Mouse (Mus musculus) kidney, adult 2 months (tissue): ENCODE results near the gene B3galt1. TPM values are rescaled to one million over a fixed set of nuclear protein-coding genes. Genes with fewer than 3 reads are reported as not detected.

Source experiments
- DNase-seq: peaks from one replicate; pipeline ENCODE4 v3.0.0; 2021
- H3K27ac ChIP-seq: fragments of 200-500 bp; 2 replicates; pipeline ENCODE4 v1.5.1; 2012; ENCODE audit warnings: low read depth, low read length, control low read depth, inconsistent platforms; ENCODE audit not compliant: insufficient read depth
- H3K27me3 ChIP-seq: fragments of 200-500 bp; replicated peaks from 2 replicates; pipeline ENCODE4 v1.6.1; 2012; ENCODE audit warnings: mild to moderate bottlenecking, moderate library complexity, low read length, inconsistent platforms; ENCODE audit not compliant: control insufficient read depth, insufficient read depth
- H3K36me3 ChIP-seq: fragments of 200-500 bp; 2 replicates; pipeline ENCODE4 v1.6.1; 2012; ENCODE audit warnings: mild to moderate bottlenecking, moderate library complexity, low read length, inconsistent platforms; ENCODE audit not compliant: control insufficient read depth, insufficient read depth
- H3K4me1 ChIP-seq: fragments of 200-500 bp; 2 replicates; pipeline ENCODE4 v1.6.1; 2011; ENCODE audit warnings: low read length; ENCODE audit not compliant: control insufficient read depth, insufficient read depth
- H3K4me3 ChIP-seq: fragments of 200-500 bp; 2 replicates; pipeline ENCODE4 v1.5.1; 2011; ENCODE audit warnings: mild to moderate bottlenecking, low read depth, low read length, control low read depth; ENCODE audit not compliant: insufficient read depth
- CTCF ChIP-seq: fragments of 200-500 bp; conservative IDR thresholded peaks from 2 replicates; pipeline ENCODE4 v1.5.1; 2011; ENCODE audit warnings: low read depth, mild to moderate bottlenecking, control low read depth, low read length, moderate library complexity, mixed read lengths; ENCODE audit not compliant: insufficient read depth, insufficient read length
- POLR2A ChIP-seq: fragments of 200-500 bp; IDR thresholded peaks from one replicate; pipeline ENCODE4 v1.6.1; 2011; ENCODE audit warnings: low read depth, low read length, control low read depth
- WGBS: fragments of 180-500 bp; shearing (Covaris S2); methylation state at CpG from one replicate; pipeline ENCODE4 v1.1.7; 2018; 5-methylcytosine and 5-hydroxymethylcytosine counted together
- polyA plus RNA-seq: library from polyadenylated mRNA; depleted of rRNA; stranded (reverse); fragments of >200 nt; gene quantifications from 2 replicates; pipeline ENCODE4 v1.2.3, GENCODE M21; 2012

Gene B3galt1
- polyA plus RNA-seq, 1 experiment = 0.23 TPM

- no peak for TF ChIP-seq POLR2A
- TF ChIP-seq CTCF = no peak
- Histone ChIP-seq H3K27ac (no peak overlapping the region), H3K36me3 (no peaks in the 10 kb centered on the region), H3K27me3 (no peaks in the 10 kb centered on the region), H3K4me3 (no peak overlapping the region), H3K4me1 (no peaks in the 10 kb centered on the region)
- DNase-seq = no peak
- 60% methylated on average over 2 of the region's 2 CpGs for WGBS
Measured at GRCm38 (mm10) chr2:67818014-67818413, 252.3 kb downstream of the B3galt1 start.

- Histone ChIP-seq H3K27ac (no peak overlapping the region), H3K4me1 (no peaks in the 10 kb centered on the region), H3K36me3 (no peaks in the 10 kb centered on the region), H3K4me3 (no peak overlapping the region), H3K27me3 (no peaks in the 10 kb centered on the region)
- TF ChIP-seq POLR2A (no peak), CTCF (no peak)
- WGBS = 93% methylated on average over 5 of the region's 5 CpGs
- no peak for DNase-seq
Measured at GRCm38 (mm10) chr2:67822360-67822759, 256.7 kb downstream of the B3galt1 start.

- Histone ChIP-seq H3K36me3 (no peaks in the 10 kb centered on the region), H3K4me3 (no peak overlapping the region), H3K27me3 (no peaks in the 10 kb centered on the region), H3K27ac (no peak overlapping the region), H3K4me1 (no peaks in the 10 kb centered on the region)
- 46% methylated on average over 4 of the region's 4 CpGs for WGBS
- TF ChIP-seq CTCF (no peak), POLR2A (no peak)
- peak; percentile 14 for DNase-seq
Measured at GRCm38 (mm10) chr2:67827697-67828096, 262.0 kb downstream of the B3galt1 start.

- Histone ChIP-seq H3K27ac (no peak overlapping the region), H3K27me3 (no peaks in the 10 kb centered on the region), H3K4me3 (no peak overlapping the region), H3K4me1 (no peaks in the 10 kb centered on the region), H3K36me3 (no peaks in the 10 kb centered on the region)
- WGBS = 85% methylated on average over 5 of the region's 5 CpGs
- TF ChIP-seq POLR2A = no peak
- no peak for TF ChIP-seq CTCF
- no peak for DNase-seq
Measured at GRCm38 (mm10) chr2:67829055-67829915, 263.6 kb downstream of the B3galt1 start.

- TF ChIP-seq CTCF (no peak), POLR2A (no peak)
- Histone ChIP-seq H3K4me3 (no peak overlapping the region), H3K4me1 (no peaks in the 10 kb centered on the region), H3K27ac (no peak overlapping the region), H3K27me3 (no peaks in the 10 kb centered on the region), H3K36me3 (no peaks in the 10 kb centered on the region)
- 90% methylated on average over 8 of the region's 8 CpGs for WGBS
- no peak for DNase-seq
Measured at GRCm38 (mm10) chr2:67847806-67848205, 282.1 kb downstream of the B3galt1 start.

DNA sequence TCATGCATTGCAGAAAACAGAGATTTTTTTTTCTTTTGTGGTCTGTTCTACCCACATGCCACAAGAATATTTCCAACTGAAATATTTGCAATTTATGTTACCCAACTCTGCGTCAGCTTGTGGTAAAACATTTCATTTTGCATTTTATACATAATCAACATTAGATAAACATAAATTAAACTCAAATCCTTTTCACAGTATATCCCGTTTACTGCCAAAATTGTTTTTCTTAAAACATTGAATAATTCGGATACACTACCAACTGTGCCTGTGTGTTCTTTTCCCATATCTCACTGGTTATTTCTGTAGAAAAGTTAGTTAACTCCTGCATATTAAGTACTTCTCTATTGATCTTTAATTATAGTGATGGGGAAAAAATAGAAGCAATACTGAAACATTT is 285.1 kb downstream of the B3galt1 start:
- H3K36me3 ChIP-seq = no peaks in the 10 kb centered on the region
- DNase-seq = no peak
- WGBS = 91% methylated on average over 3 of the region's 3 CpGs
- H3K27me3 ChIP-seq = no peaks in the 10 kb centered on the region
- no peak overlapping the region for H3K27ac ChIP-seq
- H3K4me1 ChIP-seq = no peaks in the 10 kb centered on the region
- no peak overlapping the region for H3K4me3 ChIP-seq
- TF ChIP-seq CTCF = no peak
- TF ChIP-seq POLR2A = no peak

DNA sequence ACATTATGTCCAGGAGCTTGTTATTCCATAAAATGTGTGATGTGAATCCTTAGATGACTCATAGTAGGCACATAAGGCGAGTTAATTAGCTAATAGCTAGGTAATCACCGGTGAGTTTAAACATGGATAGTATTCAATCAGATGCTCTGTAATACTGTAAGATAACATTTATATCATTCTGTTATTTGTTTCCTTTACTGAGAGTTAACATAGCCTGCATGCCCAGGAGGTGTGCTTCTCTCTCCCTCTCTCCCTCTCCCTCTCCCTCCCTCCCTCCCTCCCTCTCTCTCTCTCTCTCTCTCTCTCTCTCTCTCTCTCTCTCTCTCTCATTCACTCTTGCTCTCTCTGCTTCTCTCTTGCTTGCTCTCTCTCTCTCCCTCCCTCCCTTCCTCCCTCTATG is 292.7 kb downstream of the B3galt1 start:
- Histone ChIP-seq H3K27me3 (no peaks in the 10 kb centered on the region), H3K4me1 (no peaks in the 10 kb centered on the region), H3K36me3 (no peaks in the 10 kb centered on the region), H3K4me3 (no peak overlapping the region), H3K27ac (no peak overlapping the region)
- no peak for TF ChIP-seq CTCF
- TF ChIP-seq POLR2A = no peak
- no peak for DNase-seq
- 93% methylated on average over 2 of the region's 2 CpGs for WGBS
